Mouse (Mus musculus): ENCODE results near the gene Srebf1.

The Srebf1 gene

GRCm38 (mm10) chr11:60222469-60223236 is at the start of gene Srebf1:
Gene Srebf1 (minus strand): TSS chr11:60222581.
- DNase-seq (ENCODE audit: low spot score in 2 of 2), result peak in 1 of 2 experiments; percentile 77

GRCm38 (mm10) chr11:60268563-60268962 is 46.2 kb upstream of the Srebf1 start:
- no peak for DNase-seq (ENCODE audit: low spot score in 2 of 2)

- DNase-seq (ENCODE audit: low spot score in 2 of 2), result no peak
Measured at GRCm38 (mm10) chr11:60265271-60265985, 43.0 kb upstream of the Srebf1 start.

- no peak for DNase-seq (ENCODE audit: low spot score in 2 of 2)
Measured at GRCm38 (mm10) chr11:60264651-60265050, 42.3 kb upstream of the Srebf1 start.

- no peak for DNase-seq (ENCODE audit: low spot score in 2 of 2)
Measured at GRCm38 (mm10) chr11:60262396-60262795, 40.0 kb upstream of the Srebf1 start.

GRCm38 (mm10) chr11:60260743-60261142 is 38.4 kb upstream of the Srebf1 start:
- DNase-seq (ENCODE audit: low spot score in 2 of 2), result no peak

- DNase-seq (ENCODE audit: low spot score in 2 of 2), result no peak
Measured at GRCm38 (mm10) chr11:60257696-60258095, 35.3 kb upstream of the Srebf1 start.

GRCm38 (mm10) chr11:60256713-60257112 is 34.3 kb upstream of the Srebf1 start:
- DNase-seq (ENCODE audit: low spot score in 2 of 2), result no peak

- DNase-seq (ENCODE audit: low spot score in 2 of 2), result peak; percentile 47 to 53
Measured at GRCm38 (mm10) chr11:60256176-60256681, 33.8 kb upstream of the Srebf1 start.

- no peak for DNase-seq (ENCODE audit: low spot score in 2 of 2)
Measured at GRCm38 (mm10) chr11:60255639-60256038, 33.3 kb upstream of the Srebf1 start.

- no peak for DNase-seq (ENCODE audit: low spot score in 2 of 2)
Measured at GRCm38 (mm10) chr11:60255181-60255580, 32.8 kb upstream of the Srebf1 start.

GRCm38 (mm10) chr11:60254308-60254707 is 31.9 kb upstream of the Srebf1 start:
- no peak for DNase-seq (ENCODE audit: low spot score in 2 of 2)

GRCm38 (mm10) chr11:60253546-60253945 is 31.2 kb upstream of the Srebf1 start:
- DNase-seq (ENCODE audit: low spot score in 2 of 2), result no peak

- no peak for DNase-seq (ENCODE audit: low spot score in 2 of 2)
Measured at GRCm38 (mm10) chr11:60250971-60251643, 28.7 kb upstream of the Srebf1 start.

- no peak for DNase-seq (ENCODE audit: low spot score in 2 of 2)
Measured at GRCm38 (mm10) chr11:60249885-60250284, 27.5 kb upstream of the Srebf1 start.

GRCm38 (mm10) chr11:60248596-60249404 is 26.4 kb upstream of the Srebf1 start:
- DNase-seq (ENCODE audit: low spot score in 2 of 2), result peak in 1 of 2 experiments; percentile 59

GRCm38 (mm10) chr11:60247753-60248550 is 25.6 kb upstream of the Srebf1 start:
- DNase-seq (ENCODE audit: low spot score in 2 of 2), result peak in 1 of 2 experiments; percentile 52

- DNase-seq (ENCODE audit: low spot score in 2 of 2), result peak in 1 of 2 experiments; percentile 55
Measured at GRCm38 (mm10) chr11:60246077-60246476, 23.7 kb upstream of the Srebf1 start.

GRCm38 (mm10) chr11:60244503-60245143 is 22.2 kb upstream of the Srebf1 start:
- no peak for DNase-seq (ENCODE audit: low spot score in 2 of 2)

GRCm38 (mm10) chr11:60240509-60240908 is 18.1 kb upstream of the Srebf1 start:
- no peak for DNase-seq (ENCODE audit: low spot score in 2 of 2)

All from frontal cortex, postnatal 36 days (tissue).